Mouse (Mus musculus) Patski (cell line): ENCODE results near the gene Slc24a5. TPM values are rescaled to one million over a fixed set of nuclear protein-coding genes. Genes with fewer than 3 reads are reported as not detected.
A peak's percentile ranks its signal among the peaks of the same experiment; 100 is the strongest.

ENCODE experiments used
- ATAC-seq: fragments of 100-300 bp; one replicate; pipeline ENCODE4 v1.8.0; 2021
- CTCF ChIA-PET: fragments of 350-600 bp; sonication (Branson Sonifier 250); formaldehyde crosslinking; loops from one replicate; lab custom pipeline; 2022; ENCODE audit warnings: inconsistent platforms; lab: Charles Lee
- POLR2A ChIA-PET: fragments of 350-600 bp; sonication (Branson Sonifier 250); formaldehyde crosslinking; loops from one replicate; lab custom pipeline; 2022; ENCODE audit warnings: antibody characterized with exemption, inconsistent platforms; lab: Charles Lee
- DNase-seq: peaks from one replicate; pipeline ENCODE4 v3.0.0-alpha.2; 2011; ENCODE audit warnings: low read depth, low spot score
- H3K27me3 ChIP-seq: fragments of 371-371 bp; one replicate; pipeline ENCODE4 v1.5.1; 2021
- CTCF ChIP-seq: fragments of 100-300 bp; IDR thresholded peaks from one replicate; pipeline ENCODE4 v1.5.1; 2021
- in situ Hi-C: fragments of 300-500 bp; cut with MboI; formaldehyde crosslinking; loops from 3 replicates; pipeline ENCODE4 v1.11.1; 2018; ENCODE audit warnings: low pct_unique_long_range_greater_than_20kb, mixed read lengths
- polyA plus RNA-seq: library from polyadenylated mRNA; unstranded; gene quantifications from one replicate; pipeline ENCODE4 v1.2.3, GENCODE M21; 2021

Gene Slc24a5
- 1.3 TPM for polyA plus RNA-seq

DNA sequence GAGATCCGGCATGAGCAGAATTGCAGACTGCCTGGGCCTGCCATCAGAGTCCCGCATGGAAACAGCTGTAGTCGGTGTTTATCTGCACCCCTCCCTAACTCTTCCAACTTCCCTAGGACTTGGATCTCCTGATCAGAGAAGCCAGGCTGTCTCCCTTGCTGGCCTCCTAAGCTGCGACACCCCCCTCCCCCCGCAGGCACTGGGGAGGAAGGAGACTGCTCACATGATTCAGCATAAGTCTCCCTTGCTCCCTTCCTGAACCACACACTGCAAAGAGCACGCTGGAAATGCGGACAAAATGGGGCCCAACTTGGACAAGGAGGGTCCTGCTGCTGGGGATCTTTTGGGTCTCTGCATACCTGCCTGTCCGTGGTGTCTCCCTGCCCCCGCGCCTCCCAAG is at the start of gene Slc24a5:
Gene Slc24a5, plus strand, starts transcription at position 231 of the 400 bp plus-strand sequence.
- ChIA-PET CTCF (no interaction called here), POLR2A (interaction anchor here (1.0 kb wide), 1 partner anchor 24 kb away, joined by 3 read pairs; no protein-coding TSS in a partner anchor)
- no peak for DNase-seq
- TF ChIP-seq CTCF: no peak
- in situ Hi-C loops: loop anchor here (25.0 kb wide), 1 partner anchor 119 kb away; no protein-coding TSS in a partner anchor
- ATAC-seq: no peak
- H3K27me3 ChIP-seq: no peaks in the 10 kb centered on the region

DNA sequence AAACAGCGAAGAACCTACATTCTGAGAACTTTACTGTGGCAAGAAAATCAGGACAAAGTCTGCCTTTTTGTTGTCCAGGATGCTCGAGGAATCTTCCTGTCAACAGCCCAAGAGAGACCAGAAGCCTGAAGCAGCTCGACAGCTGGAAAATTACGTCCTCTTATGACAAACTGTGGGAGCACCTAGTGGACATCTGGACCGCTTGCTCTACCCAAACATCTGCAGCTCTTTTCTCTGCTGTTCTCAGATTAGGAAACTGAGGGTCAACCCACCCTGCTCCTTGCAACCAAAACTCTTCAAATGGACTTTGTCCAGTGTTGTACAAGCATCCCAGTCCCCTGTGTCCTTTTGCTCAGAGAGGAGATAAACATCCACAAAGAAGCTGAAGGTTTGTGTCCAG is 43.5 kb upstream of the Slc24a5 start:
- no peak for DNase-seq
- H3K27me3 ChIP-seq: no peaks in the 10 kb centered on the region
- in situ Hi-C loops: no loop called here
- ChIA-PET POLR2A (no interaction called here), CTCF (no interaction called here)
- no peak for TF ChIP-seq CTCF
- ATAC-seq: no peak

DNA sequence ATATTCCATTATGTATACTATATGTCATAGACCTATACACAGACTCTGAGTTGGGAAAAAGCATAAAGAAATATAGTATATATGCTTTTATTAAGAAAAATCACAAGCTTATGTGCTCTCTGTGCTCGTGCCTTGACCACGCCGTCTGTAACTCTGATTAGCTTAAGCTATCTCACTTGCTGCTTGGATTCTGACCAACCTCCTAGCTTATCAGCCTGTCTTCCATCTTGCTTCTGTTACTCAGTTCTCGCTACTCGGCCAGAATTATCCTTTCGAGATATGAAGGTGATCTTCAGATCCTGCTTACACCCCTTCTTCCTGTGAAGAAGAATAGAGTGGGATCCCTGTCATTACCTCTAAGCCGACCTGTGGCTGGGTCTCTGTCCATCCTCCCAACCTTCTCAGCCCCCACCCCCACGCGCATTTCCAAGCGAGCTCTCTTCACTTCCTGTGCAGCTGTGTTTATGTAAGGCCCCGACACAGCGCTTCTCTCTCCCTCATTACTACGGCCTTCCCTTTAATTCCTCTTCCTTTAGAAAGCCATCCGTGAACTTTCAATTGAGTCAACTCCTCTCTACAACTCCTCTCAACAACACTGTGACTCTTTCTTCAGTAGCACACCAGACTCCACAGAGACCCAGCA is 41.4 kb upstream of the Slc24a5 start:
- no peaks in the 10 kb centered on the region for H3K27me3 ChIP-seq
- ChIA-PET CTCF (interaction anchor here (1.5 to 1.6 kb wide), 2 partner anchors 47 to 84 kb away, joined by 3 read pairs; no protein-coding TSS in a partner anchor), POLR2A (no interaction called here)
- DNase-seq (no peak), ATAC-seq (no peak)
- no peak for TF ChIP-seq CTCF
- in situ Hi-C loops: no loop called here

DNA sequence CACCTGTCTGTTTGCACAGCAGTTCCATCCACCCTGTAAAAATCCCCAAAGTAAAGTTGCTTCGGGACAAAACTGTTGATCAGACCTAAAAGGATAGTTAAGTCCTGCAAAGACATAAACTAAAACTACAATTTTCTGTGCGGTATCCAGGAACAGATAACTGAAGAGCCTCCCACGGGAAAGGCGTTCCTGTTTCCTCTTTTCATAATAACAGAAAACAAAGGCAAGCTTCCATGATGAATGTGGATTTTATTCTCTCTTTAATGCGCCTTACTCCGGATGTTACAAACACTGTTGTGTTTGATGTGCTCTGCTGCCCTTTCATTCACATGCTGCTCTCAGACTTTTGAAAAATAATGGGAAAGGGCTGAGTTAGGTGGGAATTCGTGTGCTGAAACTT is 37.3 kb upstream of the Slc24a5 start:
- no peak for TF ChIP-seq CTCF
- DNase-seq (no peak), ATAC-seq (no peak)
- POLR2A ChIA-PET: no interaction called here
- CTCF ChIA-PET: no interaction called here
- H3K27me3 ChIP-seq: no peaks in the 10 kb centered on the region
- in situ Hi-C loops: no loop called here

DNA sequence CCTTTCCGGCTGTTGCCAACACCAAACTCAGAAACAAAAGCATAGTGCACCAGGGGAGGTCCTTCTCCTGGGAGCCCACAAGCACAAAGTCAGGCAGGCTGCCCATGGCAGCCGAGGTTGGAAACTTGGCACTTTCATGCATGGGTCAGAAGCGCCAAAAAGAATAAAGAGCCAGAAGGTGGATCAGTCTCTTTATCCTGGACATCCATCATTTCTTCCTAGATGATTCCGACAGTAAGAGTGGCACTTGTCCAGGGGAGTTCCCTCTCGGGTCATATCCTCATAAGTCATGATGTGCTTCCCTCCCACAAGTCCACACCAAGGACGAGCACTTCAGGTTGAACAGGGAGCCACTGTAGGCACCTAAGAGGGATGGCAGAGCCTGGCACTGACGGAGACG is 36.8 kb upstream of the Slc24a5 start:
- TF ChIP-seq CTCF: no peak
- H3K27me3 ChIP-seq: no peaks in the 10 kb centered on the region
- in situ Hi-C loops: no loop called here
- ATAC-seq: no peak
- DNase-seq: no peak
- CTCF ChIA-PET: no interaction called here
- POLR2A ChIA-PET: no interaction called here

DNA sequence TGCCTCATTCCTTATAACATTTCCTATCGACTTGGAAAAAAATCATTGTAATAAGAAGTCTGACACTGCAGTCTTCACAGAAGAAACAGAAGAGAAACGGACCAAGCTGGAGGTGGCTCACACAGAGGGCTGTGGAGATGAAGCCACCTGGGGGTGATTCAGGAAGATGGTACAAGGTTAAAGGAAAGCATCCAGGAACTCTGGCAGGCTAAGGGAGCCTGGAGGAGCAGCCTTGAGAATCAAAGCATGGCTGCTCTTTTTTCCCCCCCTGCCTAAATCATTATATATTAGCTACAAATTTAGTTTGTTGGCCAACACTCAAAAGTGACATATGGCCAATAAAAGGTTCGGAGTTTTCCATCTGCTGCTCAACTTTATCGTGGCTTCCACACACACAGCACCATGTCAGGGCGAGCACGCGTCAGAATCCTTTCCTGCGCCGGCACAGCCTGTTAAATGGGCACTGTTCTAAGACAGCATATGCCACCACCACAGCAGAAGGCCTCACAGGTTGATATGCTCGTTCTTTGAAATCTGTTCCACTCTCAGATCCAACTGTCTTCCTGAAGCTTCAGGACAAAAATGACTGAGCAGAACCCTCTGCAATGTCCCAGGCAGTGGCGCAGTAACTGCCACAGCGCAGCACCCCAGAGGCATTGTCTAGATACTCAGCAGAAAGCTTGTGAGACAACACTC is 36.2 kb upstream of the Slc24a5 start:
- TF ChIP-seq CTCF: no peak
- no peaks in the 10 kb centered on the region for H3K27me3 ChIP-seq
- in situ Hi-C loops: no loop called here
- ATAC-seq (no peak), DNase-seq (no peak)
- ChIA-PET POLR2A (no interaction called here), CTCF (no interaction called here)

DNA sequence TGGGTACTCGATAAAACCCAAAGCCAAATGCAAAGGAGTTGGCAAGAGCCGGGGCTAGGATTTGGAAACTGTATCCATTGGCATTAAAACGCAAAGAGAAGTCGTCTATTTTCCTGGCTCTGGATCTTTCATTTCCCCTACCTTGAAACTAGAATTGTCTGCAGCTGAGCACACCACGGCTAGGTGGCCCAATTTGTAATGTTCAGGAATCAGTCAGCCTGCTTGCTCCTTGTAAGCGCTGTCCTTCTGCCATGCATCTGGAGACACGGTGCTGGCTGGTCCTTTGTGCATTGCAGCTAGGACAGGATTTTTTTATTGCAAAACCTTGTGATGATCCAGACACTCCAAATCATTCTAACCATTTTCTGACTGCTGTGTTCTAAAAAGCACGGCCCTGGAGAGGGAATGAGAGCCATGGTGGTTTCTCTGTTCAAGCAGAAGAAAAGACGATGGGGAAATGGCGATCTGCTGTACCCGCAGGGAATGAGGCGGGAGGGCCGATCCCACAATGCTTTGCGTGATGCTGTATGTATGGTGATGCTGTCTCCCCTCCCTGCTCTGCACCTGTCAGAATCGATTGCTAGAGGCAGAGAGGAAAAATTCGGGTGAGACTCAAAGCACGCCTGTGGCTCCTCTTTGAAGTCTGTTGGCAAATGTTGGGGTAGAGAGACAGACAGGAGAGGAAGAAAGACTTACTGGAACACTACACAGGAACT is 35.5 kb upstream of the Slc24a5 start:
- POLR2A ChIA-PET: no interaction called here
- no peaks in the 10 kb centered on the region for H3K27me3 ChIP-seq
- TF ChIP-seq CTCF: no peak
- ATAC-seq (no peak), DNase-seq (no peak)
- CTCF ChIA-PET: no interaction called here
- in situ Hi-C loops: no loop called here

DNA sequence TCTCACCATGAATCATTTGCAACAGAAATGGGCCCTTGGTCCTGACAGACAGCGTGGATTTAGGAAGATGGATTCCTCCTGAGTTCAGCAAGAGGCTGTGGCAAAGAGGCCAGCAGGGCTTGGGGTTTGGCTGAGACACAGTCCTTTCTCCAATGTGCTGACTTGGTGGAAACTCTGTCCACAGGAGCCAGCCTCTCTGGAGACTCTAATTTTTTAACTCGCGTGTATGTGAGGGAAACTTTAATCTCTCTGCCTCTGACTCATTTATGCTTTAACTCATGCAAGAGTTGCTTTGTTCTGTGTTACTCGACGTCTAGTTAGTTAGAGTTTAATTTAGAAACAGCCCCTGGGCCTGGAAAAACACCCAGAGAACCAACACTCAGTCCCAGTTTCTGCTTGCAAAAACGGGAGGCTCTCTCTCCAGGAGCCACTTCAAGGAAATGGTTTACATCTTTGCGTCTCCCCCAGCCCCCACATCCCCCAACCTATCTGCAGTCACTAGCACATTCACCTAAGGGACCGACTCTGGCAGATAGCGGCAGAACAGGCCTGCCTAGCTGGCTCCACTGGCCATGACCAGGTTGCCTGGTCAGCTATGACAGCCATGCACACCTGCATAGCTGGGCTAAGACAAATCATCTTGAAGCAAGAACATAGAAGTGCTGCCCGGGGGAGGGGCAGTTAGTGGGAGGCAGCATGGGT is 34.7 kb upstream of the Slc24a5 start:
- in situ Hi-C loops: no loop called here
- ChIA-PET CTCF (no interaction called here), POLR2A (no interaction called here)
- DNase-seq: peak; percentile 75
- peak; percentile 83 for ATAC-seq
- no peaks in the 10 kb centered on the region for H3K27me3 ChIP-seq
- no peak for TF ChIP-seq CTCF

DNA sequence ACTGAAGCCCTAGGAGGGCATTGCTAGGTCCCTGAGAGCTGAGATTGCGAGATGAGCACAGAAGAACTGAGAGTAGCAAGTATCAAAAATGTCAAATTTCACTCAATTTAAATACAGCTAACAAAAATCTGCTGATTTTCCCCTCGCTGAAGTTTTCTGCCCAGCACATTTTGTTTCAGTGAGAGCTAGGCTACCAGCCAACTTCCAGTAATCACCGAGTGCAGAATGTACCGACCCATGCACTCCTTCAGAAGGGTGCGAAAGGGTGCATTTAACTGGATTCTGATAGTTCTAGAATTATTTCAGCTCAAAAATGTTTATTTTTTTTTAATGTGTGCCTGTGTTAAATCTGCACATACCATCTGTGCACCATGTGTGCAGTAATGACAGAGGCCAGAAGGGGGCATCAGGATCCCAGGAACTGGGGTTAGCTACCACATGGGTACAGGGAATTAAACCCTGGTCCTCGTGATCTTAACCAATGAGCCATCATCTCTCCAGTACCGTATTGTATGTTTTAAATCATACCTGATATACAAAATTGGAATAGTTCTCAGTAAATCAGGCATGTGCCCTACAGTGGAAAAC is 12.5 kb upstream of the Slc24a5 start:
- in situ Hi-C loops: loop anchor here (25.0 kb wide), 1 partner anchor 132 kb away; no protein-coding TSS in a partner anchor
- ATAC-seq (no peak), DNase-seq (no peak)
- ChIA-PET CTCF (no interaction called here), POLR2A (no interaction called here)
- no peaks in the 10 kb centered on the region for H3K27me3 ChIP-seq
- TF ChIP-seq CTCF: peak; percentile 52

DNA sequence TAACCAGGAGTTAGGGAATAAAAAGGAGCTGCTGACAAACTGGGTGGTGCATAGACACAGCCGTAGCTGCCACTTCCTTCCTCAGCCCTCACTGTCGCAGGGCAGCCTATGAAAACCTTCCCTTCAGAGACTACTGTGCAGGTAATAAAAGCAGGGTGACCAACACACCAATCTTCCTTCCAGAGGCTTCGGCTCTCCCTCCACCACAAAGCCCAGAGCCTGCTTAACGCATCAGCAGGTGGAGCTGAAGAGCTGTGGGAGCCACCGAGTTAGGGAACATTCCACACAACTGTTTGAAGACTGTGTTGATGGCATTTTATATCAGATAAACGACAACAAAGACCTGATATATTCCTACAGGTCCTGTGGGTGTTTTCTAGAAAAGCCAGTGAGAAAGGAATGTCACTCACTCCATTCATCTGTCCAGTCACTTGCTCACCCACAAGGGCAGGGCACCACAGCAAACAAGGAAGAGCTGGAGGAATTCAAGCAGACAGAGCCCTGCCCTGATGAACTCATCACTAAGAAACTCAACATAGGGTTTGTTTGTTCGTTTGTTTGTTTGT is 10.6 kb upstream of the Slc24a5 start:
- POLR2A ChIA-PET: no interaction called here
- in situ Hi-C loops: loop anchor here (25.0 kb wide), 1 partner anchor 130 kb away; no protein-coding TSS in a partner anchor
- H3K27me3 ChIP-seq: no peaks in the 10 kb centered on the region
- no peak for TF ChIP-seq CTCF
- no peak for DNase-seq
- ATAC-seq: no peak
- CTCF ChIA-PET: interaction anchor here (1.1 to 2.2 kb wide), 2 partner anchors 9 to 131 kb away, joined by 3 to 10 read pairs; no protein-coding TSS in a partner anchor
